Mouse (Mus musculus) lung, postnatal 0 days (tissue): ENCODE results near the gene Ergic3. TPM values are rescaled to one million over a fixed set of nuclear protein-coding genes. Genes with fewer than 3 reads are reported as not detected.

ENCODE experiments used
- ATAC-seq: fragments of 200-750 bp; cut with Nextera tagmentation; 2 replicates; pipeline ENCODE4 v1.8.0; 2017; ENCODE audit warnings: moderate library complexity
- DNase-seq: peaks from one replicate; pipeline ENCODE4 v3.0.0-alpha.2; 2016; ENCODE audit warnings: low spot score
- H3K27ac ChIP-seq: fragments of 300-500 bp; sonication (generic); 2 replicates; pipeline ENCODE4 v1.5.1; 2014; ENCODE audit warnings: antibody characterized with exemption, mild to moderate bottlenecking, low read length, mixed read lengths
- H3K27me3 ChIP-seq: fragments of 300-500 bp; sonication (generic); replicated peaks from 2 replicates; pipeline ENCODE4 v1.6.1; 2014; ENCODE audit warnings: low read length, mixed read lengths; ENCODE audit not compliant: insufficient read depth
- H3K36me3 ChIP-seq: fragments of 300-500 bp; sonication (generic); 2 replicates; pipeline ENCODE4 v1.6.1; 2014; ENCODE audit warnings: low read length, mixed read lengths; ENCODE audit not compliant: insufficient read depth
- H3K4me1 ChIP-seq: fragments of 300-500 bp; sonication (generic); 2 replicates; pipeline ENCODE4 v1.6.1; 2014; ENCODE audit warnings: antibody characterized with exemption, low read depth, low read length, mixed read lengths; ENCODE audit not compliant: insufficient read depth
- H3K4me2 ChIP-seq: fragments of 300-500 bp; sonication (generic); replicated peaks from 2 replicates; pipeline ENCODE4 v1.6.1; 2014; ENCODE audit warnings: low read depth, mild to moderate bottlenecking, low read length, moderate library complexity, mixed read lengths
- H3K4me3 ChIP-seq: fragments of 300-500 bp; sonication (generic); 2 replicates; pipeline ENCODE4 v1.5.1; 2014; ENCODE audit warnings: low read depth, low read length
- H3K9ac ChIP-seq: fragments of 300-500 bp; sonication (generic); replicated peaks from 2 replicates; pipeline ENCODE4 v1.6.1; 2014; ENCODE audit warnings: low read depth, mild to moderate bottlenecking
- H3K9me3 ChIP-seq: fragments of 300-500 bp; sonication (generic); 2 replicates; pipeline ENCODE4 v1.6.1; 2016; ENCODE audit warnings: low read length, mixed read lengths
- CTCF ChIP-seq: IDR thresholded peaks from 2 replicates; pipeline ENCODE4 v1.5.1; 2016; ENCODE audit warnings: antibody characterized with exemption, mild to moderate bottlenecking
- EP300 ChIP-seq: IDR thresholded peaks from 2 replicates; pipeline ENCODE4 v1.6.1; 2016; ENCODE audit warnings: antibody characterized with exemption, mild to moderate bottlenecking, control low read depth
- WGBS: fragments of 180-500 bp; shearing (Covaris S2); extraction: QIAGEN DNeasy Blood & Tissue Kit; methylation state at CpG from one replicate; pipeline ENCODE4 v1.1.7; 2014; 5-methylcytosine and 5-hydroxymethylcytosine counted together
- polyA plus RNA-seq: library from polyadenylated mRNA; unstranded; fragments of >200 nt; fragmentation: Nextera tagmentation; extraction: Ambion mirVana; gene quantifications from 2 replicates; pipeline ENCODE4 v1.2.1, GENCODE M21; 2015

The Ergic3 gene
- polyA plus RNA-seq, 1 experiment from 2014 or later, result 181 TPM

DNA sequence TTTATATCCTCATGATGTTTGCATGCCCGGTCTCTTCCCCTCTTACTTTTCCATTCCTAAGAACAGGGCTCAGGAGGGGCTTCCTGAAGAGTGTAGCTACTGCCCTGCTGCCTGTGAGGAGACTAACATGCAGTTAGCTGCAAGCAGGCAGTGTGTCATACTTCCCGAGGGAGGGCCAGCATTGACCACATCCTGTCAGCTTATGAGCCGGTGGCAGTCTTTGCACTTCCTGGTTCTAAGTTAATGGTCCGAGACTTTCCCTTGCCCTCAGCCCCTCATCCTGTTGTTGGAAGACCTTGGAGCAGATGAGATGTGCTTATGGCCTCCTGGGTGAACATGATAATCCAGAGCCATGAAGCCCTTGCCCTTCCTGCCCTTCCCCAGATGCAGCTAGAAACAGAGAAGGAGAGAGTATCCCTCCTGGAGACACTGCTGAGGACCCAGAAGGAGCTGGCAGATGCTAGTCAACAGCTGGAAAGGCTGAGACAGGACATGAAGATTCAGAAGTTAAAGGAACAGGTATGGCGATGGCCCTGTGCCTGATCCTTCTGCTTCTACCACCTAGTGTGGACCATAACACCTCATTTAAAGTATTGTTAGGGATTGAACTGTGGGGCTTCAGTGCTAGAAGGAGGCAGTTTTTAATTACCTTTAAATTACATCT, 28.4 kb upstream of the Ergic3 start:
- Histone ChIP-seq H3K9me3 (no peaks in the 10 kb centered on the region), H3K4me2 (no peak overlapping the region), H3K27me3 (no peaks in the 10 kb centered on the region), H3K9ac (no peak overlapping the region), H3K36me3 (peaks cover 26% of the 10 kb centered on the region), H3K4me1 (no peaks in the 10 kb centered on the region), H3K4me3 (no peak overlapping the region), H3K27ac (no peak overlapping the region; the same call in 1 of the 2 replicates)
- ATAC-seq (peak; percentile 73), DNase-seq (peak; percentile 53)
- 69% methylated on average over 5 of the region's 5 CpGs for WGBS
- no peak for TF ChIP-seq EP300
- TF ChIP-seq CTCF, result no peak

DNA sequence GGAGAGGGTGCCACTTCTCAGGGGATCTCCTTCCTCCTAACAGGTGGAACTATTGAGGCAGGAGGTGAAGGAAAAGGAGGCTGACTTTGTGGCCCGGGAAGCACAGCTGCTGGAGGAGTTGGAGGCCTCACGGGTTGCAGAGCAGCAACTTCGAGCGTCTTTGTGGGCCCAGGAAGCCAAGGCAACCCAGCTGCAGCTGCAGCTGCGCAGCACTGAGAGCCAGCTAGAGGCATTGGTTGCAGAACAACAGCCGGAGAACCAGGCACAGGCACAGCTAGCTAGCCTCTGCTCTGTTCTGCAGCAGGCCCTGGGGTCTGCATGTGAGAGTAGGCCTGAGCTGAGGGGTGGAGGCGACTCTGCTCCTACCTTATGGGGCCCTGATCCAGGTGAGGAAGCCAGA, 22.1 kb upstream of the Ergic3 start:
- TF ChIP-seq EP300, result no peak
- no peak for TF ChIP-seq CTCF
- Histone ChIP-seq H3K9ac (no peak overlapping the region), H3K4me3 (no peak overlapping the region), H3K27ac (no peak overlapping the region), H3K4me1 (no peaks in the 10 kb centered on the region), H3K36me3 (peaks cover 41% of the 10 kb centered on the region), H3K9me3 (no peaks in the 10 kb centered on the region), H3K4me2 (no peak overlapping the region), H3K27me3 (no peaks in the 10 kb centered on the region)
- WGBS, result 91% methylated on average over 7 of the region's 7 CpGs
- ATAC-seq (no peak), DNase-seq (no peak)

GRCm38 (mm10) chr2:155987131-155987530, 20.7 kb upstream of the Ergic3 start:
- DNase-seq (no peak), ATAC-seq (no peak)
- Histone ChIP-seq H3K27ac (no peak overlapping the region), H3K27me3 (no peaks in the 10 kb centered on the region), H3K4me2 (no peak overlapping the region), H3K4me1 (no peaks in the 10 kb centered on the region), H3K36me3 (peaks cover 42% of the 10 kb centered on the region), H3K9ac (no peak overlapping the region), H3K4me3 (no peak overlapping the region), H3K9me3 (no peaks in the 10 kb centered on the region)
- TF ChIP-seq CTCF, result no peak
- no peak for TF ChIP-seq EP300
- WGBS, result 98% methylated on average over 6 of the region's 6 CpGs

DNA sequence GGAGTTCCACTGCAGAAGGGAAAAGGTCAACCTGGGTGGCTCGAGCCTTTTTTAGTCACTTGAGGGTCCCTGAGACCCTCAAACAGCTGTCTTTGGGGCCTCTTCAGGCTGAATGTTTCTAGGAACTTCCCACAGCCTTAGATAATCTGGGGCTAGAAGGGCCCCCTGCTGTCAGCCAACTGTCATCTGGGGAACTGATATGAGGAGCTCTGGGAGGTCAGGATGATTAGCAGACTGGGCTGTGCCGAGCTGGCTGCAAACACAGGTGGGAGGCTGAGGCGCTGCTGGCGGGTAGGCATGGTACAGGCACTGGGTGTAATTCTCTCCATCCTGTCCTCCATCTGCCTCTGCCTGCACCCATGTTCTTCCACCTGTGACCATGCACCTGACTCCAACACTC, 18.8 kb upstream of the Ergic3 start:
- Histone ChIP-seq H3K27ac (no peak overlapping the region), H3K4me3 (no peak overlapping the region), H3K9ac (no peak overlapping the region), H3K36me3 (peaks cover 31% of the 10 kb centered on the region), H3K27me3 (no peaks in the 10 kb centered on the region), H3K4me1 (no peaks in the 10 kb centered on the region), H3K9me3 (no peaks in the 10 kb centered on the region), H3K4me2 (no peak overlapping the region)
- DNase-seq (no peak), ATAC-seq (no peak)
- 62% methylated on average over 4 of the region's 4 CpGs for WGBS
- no peak for TF ChIP-seq CTCF

DNA sequence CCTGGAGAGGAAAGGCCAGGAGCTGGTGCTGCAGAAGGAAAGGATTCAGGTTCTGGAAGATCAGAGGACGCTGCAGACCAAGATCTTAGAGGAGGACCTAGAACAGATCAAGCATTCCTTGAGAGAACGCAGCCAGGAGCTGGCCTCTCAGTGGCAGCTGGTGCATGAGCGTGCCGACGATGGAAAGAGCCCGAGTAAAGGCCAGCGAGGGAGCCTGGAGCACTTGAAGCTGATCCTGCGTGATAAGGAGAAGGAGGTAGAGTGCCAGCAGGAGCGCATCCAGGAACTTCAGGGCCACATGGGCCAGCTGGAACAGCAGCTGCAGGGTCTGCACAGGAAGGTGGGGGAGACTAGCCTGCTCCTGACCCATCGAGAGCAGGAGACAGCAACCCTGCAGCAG, 16.7 kb upstream of the Ergic3 start:
- no peaks in the 10 kb centered on the region for H3K9me3 ChIP-seq
- H3K27ac ChIP-seq, result no peak overlapping the region
- no peak overlapping the region for H3K4me3 ChIP-seq
- no peaks in the 10 kb centered on the region for H3K4me1 ChIP-seq
- no peak overlapping the region for H3K9ac ChIP-seq
- no peak for DNase-seq
- WGBS, result 69% methylated on average over 10 of the region's 10 CpGs
- no peak for TF ChIP-seq EP300
- no peak for TF ChIP-seq CTCF
- ATAC-seq, result no peak
- no peak overlapping the region for H3K4me2 ChIP-seq
- no peaks in the 10 kb centered on the region for H3K27me3 ChIP-seq
- H3K36me3 ChIP-seq, result peaks cover 16% of the 10 kb centered on the region; the same call in 1 of the 2 replicates

DNA sequence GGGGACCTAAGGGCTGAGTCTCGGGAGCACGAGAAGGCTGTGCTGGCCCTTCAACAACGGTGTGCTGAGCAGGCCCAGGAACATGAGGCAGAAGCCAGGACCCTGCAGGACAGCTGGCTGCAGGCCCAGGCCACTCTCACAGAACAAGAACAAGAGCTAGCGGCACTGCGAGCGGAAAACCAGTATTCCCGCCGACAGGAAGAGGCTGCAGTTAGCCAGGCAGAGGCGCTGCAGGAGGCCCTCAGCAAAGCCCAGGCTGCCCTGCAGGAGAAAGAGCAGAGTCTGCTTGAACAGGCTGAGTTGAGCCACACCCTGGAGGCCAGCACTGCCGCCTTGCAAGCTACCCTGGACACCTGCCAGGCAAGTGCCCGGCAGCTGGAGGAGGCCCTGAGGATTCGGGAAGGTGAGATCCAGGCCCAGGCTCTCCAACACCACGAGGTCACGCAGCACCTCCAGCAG, 16.0 kb upstream of the Ergic3 start:
- Histone ChIP-seq H3K4me3 (no peak overlapping the region), H3K27ac (peak overlapping the region; percentile 14; the same call in 1 of the 2 replicates), H3K27me3 (no peaks in the 10 kb centered on the region), H3K36me3 (peaks cover 21% of the 10 kb centered on the region; the same call in 1 of the 2 replicates), H3K9ac (no peak overlapping the region), H3K4me1 (no peaks in the 10 kb centered on the region), H3K9me3 (no peaks in the 10 kb centered on the region), H3K4me2 (no peak overlapping the region)
- TF ChIP-seq EP300 (no peak), CTCF (peak; percentile 39)
- DNase-seq, result peak; percentile 84
- 58% methylated on average over 14 of the region's 14 CpGs for WGBS
- peak; percentile 90 for ATAC-seq
